8 mouse cellular contexts compared by ENCODE assay signal in the genomic region with DNA sequence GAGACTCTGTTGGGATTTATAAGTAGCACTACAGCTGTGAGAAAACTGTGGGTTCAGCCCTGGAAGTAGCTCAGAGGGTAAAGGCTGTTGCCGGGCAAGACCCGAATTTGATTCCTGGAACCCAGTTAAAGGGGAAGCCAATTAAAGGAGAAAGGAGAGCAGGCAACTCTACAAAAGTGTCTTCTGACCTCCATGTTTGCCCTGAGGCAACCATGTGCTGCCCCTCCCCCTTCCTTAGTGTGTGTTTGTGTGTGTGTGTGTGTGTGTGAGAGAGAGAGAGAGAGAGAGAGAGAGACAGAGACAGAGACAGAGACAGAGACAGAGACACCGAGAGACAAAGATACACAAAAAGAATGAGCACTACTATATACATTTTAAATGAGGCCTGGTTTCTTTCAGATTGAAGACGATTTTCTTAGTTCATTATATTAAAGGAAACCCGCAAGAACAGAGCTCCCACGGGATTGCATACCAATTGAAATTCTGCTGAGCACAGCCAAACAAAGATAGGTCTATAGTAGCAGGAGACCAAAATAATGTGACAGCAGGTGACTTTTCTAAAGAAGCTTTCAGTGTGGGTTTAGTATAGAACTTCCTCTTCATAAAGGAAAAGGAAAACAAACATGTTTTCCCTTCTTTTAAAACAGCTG. TPM values are rescaled to one million over a fixed set of nuclear protein-coding genes. Genes with fewer than 3 reads are reported as not detected.
DNase-seq lines count a peak whose midpoint lies in the region; ATAC-seq and TF ChIP-seq lines count a peak whose summit lies in the region.

No protein-coding gene starts in this region.

- no peaks in the 10 kb centered on the region for H3K36me3 ChIP-seq in ES-Bruce4 (ENCODE audit: control insufficient read depth, insufficient read depth, low read length, poor library complexity, severe bottlenecking)
- H3K36me3 ChIP-seq in kidney, embryonic 15.5 days, result no peaks in the 10 kb centered on the region
- no peaks in the 10 kb centered on the region for H3K36me3 ChIP-seq in midbrain, embryonic 15.5 days (replicated peaks)

- H3K27ac ChIP-seq in ES-Bruce4 (ENCODE audit: insufficient read depth, low read length), result peak overlapping the region; percentile 81
- H3K27ac ChIP-seq in kidney, embryonic 15.5 days, result peak overlapping the region; percentile 96
- H3K27ac ChIP-seq in midbrain, embryonic 15.5 days, result no peak overlapping the region

- peak; percentile 81 for DNase-seq in 3T3-L1 (ENCODE audit: low read depth, low spot score)
- DNase-seq in forelimb bud, embryonic 11.5 days (ENCODE audit: low read depth, low spot score), result peak; percentile 64
- DNase-seq in right cerebral cortex, postnatal 25 days, result no peak
- DNase-seq in gastrocnemius, adult 8-10 months (ENCODE audit: low spot score in 2 of 2), result no peak

- TF ChIP-seq CTCF in ES-Bruce4 (IDR thresholded peaks at IDR 0.05; ENCODE audit: low read depth, low read length), result no peak

- no peak for TF ChIP-seq EP300 in ES-Bruce4 (IDR thresholded peaks at IDR 0.05; ENCODE audit: insufficient read depth, low read depth, low read length)

- ATAC-seq in kidney, embryonic 15.5 days (replicated peaks; ENCODE audit: low FRiP score), result peak; percentile 47
- ATAC-seq in midbrain, embryonic 15.5 days (replicated peaks), result peak; percentile 55
- ATAC-seq in granulocyte monocyte progenitor cell, adult 5-6 weeks (replicated peaks; ENCODE audit: poor library complexity, severe bottlenecking), result no peak

- H3K4me1 ChIP-seq in ES-Bruce4 (ENCODE audit: control insufficient read depth, insufficient read depth, low read length), result peaks cover 6% of the 10 kb centered on the region
- H3K4me1 ChIP-seq in kidney, embryonic 15.5 days, result peaks cover 12% of the 10 kb centered on the region
- peaks cover 11% of the 10 kb centered on the region for H3K4me1 ChIP-seq in midbrain, embryonic 15.5 days

- no peaks in the 10 kb centered on the region for H3K27me3 ChIP-seq in ES-Bruce4 (ENCODE audit: control insufficient read depth, insufficient read depth, low read length, poor library complexity, severe bottlenecking)
- no peaks in the 10 kb centered on the region for H3K27me3 ChIP-seq in kidney, embryonic 15.5 days
- no peaks in the 10 kb centered on the region for H3K27me3 ChIP-seq in midbrain, embryonic 15.5 days (replicated peaks)

- no peak for TF ChIP-seq POLR2A in ES-Bruce4 (IDR thresholded peaks at IDR 0.05; ENCODE audit: insufficient read depth, low read length)

- peak overlapping the region; percentile 56 for H3K4me2 ChIP-seq in kidney, embryonic 15.5 days
- peak overlapping the region; percentile 41 for H3K4me2 ChIP-seq in midbrain, embryonic 15.5 days

- no peaks in the 10 kb centered on the region for H3K9me3 ChIP-seq in ES-Bruce4 (replicated peaks; ENCODE audit: control insufficient read depth, insufficient read depth, low read length, poor library complexity, severe bottlenecking)
- H3K9me3 ChIP-seq in kidney, embryonic 15.5 days (replicated peaks), result no peaks in the 10 kb centered on the region
- no peaks in the 10 kb centered on the region for H3K9me3 ChIP-seq in midbrain, embryonic 15.5 days

- H3K9ac ChIP-seq in ES-Bruce4 (ENCODE audit: low read depth, poor library complexity, severe bottlenecking), result no peak overlapping the region
- no peak overlapping the region for H3K9ac ChIP-seq in kidney, embryonic 15.5 days
- H3K9ac ChIP-seq in midbrain, embryonic 15.5 days, result no peak overlapping the region

- 20% methylated on average over 6 of the region's 6 CpGs for WGBS in kidney, embryonic 15.5 days
- 11% methylated on average over 6 of the region's 6 CpGs for WGBS in midbrain, embryonic 15.5 days

- no peak overlapping the region for H3K4me3 ChIP-seq in ES-Bruce4 (ENCODE audit: low read depth, low read length)
- peak overlapping the region; percentile 45 for H3K4me3 ChIP-seq in kidney, embryonic 15.5 days (replicated peaks)
- peak overlapping the region; percentile 19; the same call in 1 of the 2 replicates for H3K4me3 ChIP-seq in midbrain, embryonic 15.5 days

RNA-seq across cellular contexts. Expression of gene Selenop, which starts 1.8 kb away (rescaled TPM):
- polyA plus RNA-seq in ES-Bruce4 (2011; ENCODE audit: insufficient read depth, insufficient read length, low read depth, missing spikeins), result 18.5 and 19.3 TPM in 2 replicates
- polyA plus RNA-seq in kidney, embryonic 15.5 days (2015; fragmentation: Nextera tagmentation; extraction: Ambion mirVana), result 134 and 147 TPM in 2 replicates
- polyA plus RNA-seq in midbrain, embryonic 15.5 days (2015; fragmentation: Nextera tagmentation; extraction: Ambion mirVana), result 104 and 122 TPM in 2 replicates
- 90.6 and 91.2 TPM in 2 replicates for total RNA-seq in granulocyte monocyte progenitor cell, adult 5-6 weeks (2014; fragmentation: Nextera tagmentation)
- total RNA-seq in granulocyte monocyte progenitor cell, adult 5-6 weeks (2017), result 38.1 and 66.0 TPM in 2 replicates
- 100 to 1,000 TPM in 3 of 4 experiments, 10 to 100 TPM in 1; 93.9 to 142 (median 125) TPM for total RNA-seq in gastrocnemius, adult 8-10 months (2022)

RNA-seq across cellular contexts. Expression of gene Ccdc152, which starts 33.2 kb away (rescaled TPM):
- 0.45 TPM in 1 of 2 replicates, not detected in the other for polyA plus RNA-seq in ES-Bruce4 (2011; ENCODE audit: insufficient read depth, insufficient read length, low read depth, missing spikeins)
- polyA plus RNA-seq in kidney, embryonic 15.5 days (2015; fragmentation: Nextera tagmentation; extraction: Ambion mirVana), result 0.37 TPM in 1 of 2 replicates, not detected in the other
- 0.30 and 0.31 TPM in 2 replicates for polyA plus RNA-seq in midbrain, embryonic 15.5 days (2015; fragmentation: Nextera tagmentation; extraction: Ambion mirVana)
- total RNA-seq in granulocyte monocyte progenitor cell, adult 5-6 weeks (2014; fragmentation: Nextera tagmentation), result not detected in 2 replicates
- total RNA-seq in granulocyte monocyte progenitor cell, adult 5-6 weeks (2017), result not detected in 2 replicates
- under 1 TPM in 2 of 4 experiments, not detected in 2; 0.24 to 0.41 TPM for total RNA-seq in gastrocnemius, adult 8-10 months (2022)

Comparison
In these comparisons a context has a peak if more than half of its experiments do, and no peak if none do; other contexts are left out.
1. DNase-seq: peak in 3T3-L1 (single experiment) and forelimb bud, embryonic 11.5 days (single experiment); none in right cerebral cortex, postnatal 25 days (single experiment) and gastrocnemius, adult 8-10 months (0 of 2).